Mouse (Mus musculus) liver, adult 2 months (tissue): ENCODE results near the gene Sec14l3. TPM values are rescaled to one million over a fixed set of nuclear protein-coding genes. Genes with fewer than 3 reads are reported as not detected.
A peak's percentile ranks its signal among the peaks of the same experiment; 100 is the strongest.

Experiments used
- DNase-seq: peaks from one replicate; pipeline ENCODE4 v3.0.0-alpha.2; 2011; ENCODE audit warnings: low read depth, low spot score; ENCODE audit errors: extremely low read depth
- H3K27ac ChIP-seq: fragments of 200-500 bp; replicated peaks from 2 replicates; pipeline ENCODE4 v1.5.1; 2012; ENCODE audit warnings: low read depth, mild to moderate bottlenecking, control low read depth, inconsistent platforms, low read length; ENCODE audit not compliant: insufficient read depth
- H3K27me3 ChIP-seq: fragments of 200-500 bp; 2 replicates; pipeline ENCODE4 v1.6.1; 2012; ENCODE audit warnings: mild to moderate bottlenecking, moderate library complexity, low read length, inconsistent platforms; ENCODE audit not compliant: control insufficient read depth, insufficient read depth
- H3K36me3 ChIP-seq: fragments of 200-500 bp; 2 replicates; pipeline ENCODE4 v1.6.1; 2012; ENCODE audit warnings: low read length, inconsistent platforms; ENCODE audit not compliant: control insufficient read depth, insufficient read depth
- H3K4me1 ChIP-seq: fragments of 200-500 bp; 2 replicates; pipeline ENCODE4 v1.6.1; 2011; ENCODE audit warnings: low read length; ENCODE audit not compliant: control insufficient read depth, insufficient read depth
- H3K4me3 ChIP-seq: fragments of 200-500 bp; 2 replicates; pipeline ENCODE4 v1.5.1; 2011; ENCODE audit warnings: low read depth, mild to moderate bottlenecking, control low read depth, low read length, moderate library complexity; ENCODE audit not compliant: insufficient read depth
- H3K79me2 ChIP-seq: fragments of 200-500 bp; 2 replicates; pipeline ENCODE4 v1.6.1; 2012; ENCODE audit warnings: inconsistent platforms, mild to moderate bottlenecking, low read length, moderate library complexity; ENCODE audit not compliant: control insufficient read depth, insufficient read depth
- H3K9ac ChIP-seq: fragments of 200-500 bp; 2 replicates; pipeline ENCODE4 v1.6.1; 2012; ENCODE audit warnings: low read depth, mild to moderate bottlenecking, control low read depth, inconsistent platforms, low read length
- CTCF ChIP-seq: fragments of 200-500 bp; IDR thresholded peaks from 2 replicates; pipeline ENCODE4 v1.5.1; 2011; ENCODE audit warnings: low read depth, low read length, control low read depth
- POLR2A ChIP-seq: fragments of 200-500 bp; IDR thresholded peaks from 2 replicates; pipeline ENCODE4 v1.6.1; 2011; ENCODE audit warnings: low read length, control low read depth; ENCODE audit not compliant: insufficient read depth; ENCODE audit errors: extremely low read depth
- WGBS: fragments of 180-500 bp; shearing (Covaris S2); methylation state at CpG from one replicate; pipeline ENCODE4 v1.1.7; 2018; 5-methylcytosine and 5-hydroxymethylcytosine counted together
- polyA plus RNA-seq: library from polyadenylated mRNA; depleted of rRNA; stranded (reverse); fragments of >200 nt; gene quantifications from 2 replicates; pipeline ENCODE4 v1.2.3, GENCODE M21; 2012; rRNA removed
- total RNA-seq: library from RNA; depleted of rRNA; stranded (reverse); fragments of >200 nt; gene quantifications from 2 replicates; pipeline ENCODE4 v1.2.3, GENCODE M21; 2014; rRNA removed

Sec14l3 gene
- total and polyA plus RNA-seq, 2 experiments: not detected

- 28% methylated on average over 3 of the region's 3 CpGs for WGBS
- H3K79me2 ChIP-seq: peaks cover 8% of the 10 kb centered on the region; the same call in 1 of the 2 replicates
- no peak for TF ChIP-seq CTCF
- no peak for TF ChIP-seq POLR2A
Measured at GRCm38 (mm10) chr11:4121691-4122090, 57.0 kb downstream of the Sec14l3 start.

DNA sequence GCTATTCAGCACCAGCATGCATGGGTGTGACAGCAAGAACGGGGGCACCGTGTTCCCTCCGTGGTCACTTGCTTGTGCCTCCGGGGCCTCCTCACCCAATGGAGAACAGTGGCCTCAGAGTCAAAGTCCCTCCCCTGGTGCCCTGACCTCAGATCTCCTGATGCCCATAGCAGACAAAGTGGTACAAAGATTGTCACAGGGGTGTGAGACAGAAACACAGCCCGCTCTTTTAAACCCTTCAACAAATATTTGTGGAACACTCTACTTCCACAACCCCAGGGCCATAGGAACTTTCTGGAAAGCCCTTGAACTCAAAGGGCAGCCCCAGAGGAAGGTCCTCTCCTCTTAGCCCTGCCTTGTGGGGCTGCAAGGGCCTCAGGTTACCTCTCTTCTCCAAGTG lies 57.6 kb downstream of the Sec14l3 start:
- H3K36me3 ChIP-seq: no peaks in the 10 kb centered on the region
- H3K9ac ChIP-seq: peak overlapping the region; percentile 41; the same call in 1 of the 2 replicates
- peaks cover 27% of the 10 kb centered on the region for H3K4me1 ChIP-seq
- WGBS: 25% methylated on average over 5 of the region's 5 CpGs
- H3K27me3 ChIP-seq: no peaks in the 10 kb centered on the region
- TF ChIP-seq POLR2A: no peak
- TF ChIP-seq CTCF: no peak
- peak; percentile 94 for DNase-seq
- peaks cover 8% of the 10 kb centered on the region; the same call in 1 of the 2 replicates for H3K79me2 ChIP-seq
- H3K4me3 ChIP-seq: no peak overlapping the region
- H3K27ac ChIP-seq: peak overlapping the region; percentile 89

More at GRCm38 (mm10) chr11:4121691-4122090, 57.0 kb downstream of the Sec14l3 start:
- Histone ChIP-seq H3K4me1 (peaks cover 27% of the 10 kb centered on the region), H3K27me3 (no peaks in the 10 kb centered on the region), H3K4me3 (no peak overlapping the region), H3K9ac (peak overlapping the region; percentile 41), H3K27ac (peak overlapping the region; percentile 89), H3K36me3 (no peaks in the 10 kb centered on the region)
- DNase-seq: peak; percentile 92

- no peaks in the 10 kb centered on the region for H3K27me3 ChIP-seq
- H3K36me3 ChIP-seq: no peaks in the 10 kb centered on the region
- H3K9ac ChIP-seq: peak within 1 kb of the TSS; percentile 22
- peak within 1 kb of the TSS; percentile 89 for H3K27ac ChIP-seq
- no peak within 1 kb of the TSS for H3K4me3 ChIP-seq
- TF ChIP-seq CTCF (no peak), POLR2A (no peak)
- peaks cover 5% of the 10 kb centered on the region; the same call in 1 of the 2 replicates for H3K79me2 ChIP-seq
- WGBS: 57% methylated on average over 10 of the region's 10 CpGs
- H3K4me1 ChIP-seq: peaks cover 27% of the 10 kb centered on the region
- DNase-seq: peak; percentile 82
Measured at GRCm38 (mm10) chr11:4122742-4123579, 58.3 kb downstream of the Sec14l3 start, which contains the start of gene Sec14l2. TSS of gene Sec14l2 (minus strand) at chr11:4123415.

DNA sequence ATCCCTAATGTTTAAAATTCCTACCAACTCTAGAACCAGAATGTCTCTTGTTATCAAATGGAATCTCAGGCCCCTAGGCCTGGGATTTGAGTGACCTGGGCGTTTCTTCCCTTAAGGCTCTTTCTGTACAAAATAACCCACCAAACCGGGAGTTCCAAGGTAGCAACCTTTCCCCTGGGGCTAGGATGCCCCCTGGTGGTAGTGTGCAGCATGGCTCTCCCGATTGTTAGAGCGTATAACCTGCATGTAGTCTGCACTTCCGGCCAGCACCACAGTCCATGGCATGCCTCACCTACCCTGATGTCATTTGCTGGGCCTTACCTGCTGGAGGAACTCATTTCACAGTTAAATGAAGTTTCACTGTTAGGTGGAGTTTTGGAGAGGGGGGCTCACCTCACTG lies 59.3 kb downstream of the Sec14l3 start:
- no peak overlapping the region for H3K9ac ChIP-seq
- no peak overlapping the region for H3K27ac ChIP-seq
- 35% methylated on average over 5 of the region's 5 CpGs for WGBS
- H3K27me3 ChIP-seq: no peaks in the 10 kb centered on the region
- no peaks in the 10 kb centered on the region for H3K36me3 ChIP-seq
- no peak overlapping the region for H3K4me3 ChIP-seq
- no peaks in the 10 kb centered on the region for H3K79me2 ChIP-seq
- H3K4me1 ChIP-seq: peaks cover 25% of the 10 kb centered on the region
- DNase-seq: peak; percentile 70
- no peak for TF ChIP-seq POLR2A
- peak; percentile 96 for TF ChIP-seq CTCF

GRCm38 (mm10) chr11:4127059-4127458 lies 62.4 kb downstream of the Sec14l3 start:
- Histone ChIP-seq H3K36me3 (no peaks in the 10 kb centered on the region), H3K9ac (no peak overlapping the region), H3K27me3 (no peaks in the 10 kb centered on the region), H3K27ac (no peak overlapping the region), H3K79me2 (no peaks in the 10 kb centered on the region), H3K4me3 (no peak overlapping the region), H3K4me1 (peaks cover 9% of the 10 kb centered on the region)
- 87% methylated on average over 1 of the region's 1 CpGs for WGBS
- TF ChIP-seq CTCF (no peak), POLR2A (no peak)
- no peak for DNase-seq

Other genes with a start within 250 kb of the Sec14l3 start
- gene Osbp2, start 200.9 kb upstream of the Sec14l3 start, total RNA-seq: 1.1 and 1.4 TPM in 2 replicates
- gene Osbp2, start 200.9 kb upstream of the Sec14l3 start, polyA plus RNA-seq: 0.70 and 0.72 TPM in 2 replicates
- gene 4921536K21Rik, start 169.7 kb upstream of the Sec14l3 start, total RNA-seq: not detected in 2 replicates
- gene 4921536K21Rik, start 169.7 kb upstream of the Sec14l3 start, polyA plus RNA-seq: not detected in 2 replicates
- gene Dusp18, start 169.6 kb upstream of the Sec14l3 start, total RNA-seq: under 0.01 and 0.07 TPM in 2 replicates
- gene Dusp18, start 169.6 kb upstream of the Sec14l3 start, polyA plus RNA-seq: 0.05 TPM in 2 replicates
- gene Slc35e4, start 150.2 kb upstream of the Sec14l3 start, total RNA-seq: 0.18 and 0.34 TPM in 2 replicates
- gene Slc35e4, start 150.2 kb upstream of the Sec14l3 start, polyA plus RNA-seq: 0.27 and 0.46 TPM in 2 replicates
- gene Tcn2, start 132.7 kb upstream of the Sec14l3 start, total RNA-seq: 101 and 110 TPM in 2 replicates
- 211 and 236 TPM in 2 replicates for gene Tcn2, start 132.7 kb upstream of the Sec14l3 start, polyA plus RNA-seq
- gene Pes1, start 100.9 kb upstream of the Sec14l3 start, total RNA-seq: 17.9 and 20.8 TPM in 2 replicates
- gene Pes1, start 100.9 kb upstream of the Sec14l3 start, polyA plus RNA-seq: 17.9 and 22.2 TPM in 2 replicates
- gene 4930556J24Rik, start 88.1 kb upstream of the Sec14l3 start, total RNA-seq: 0.09 TPM in 1 of 2 replicates, not detected in the other
- not detected in 2 replicates for gene 4930556J24Rik, start 88.1 kb upstream of the Sec14l3 start, polyA plus RNA-seq
- gene Gal3st1, start 81.2 kb upstream of the Sec14l3 start, total RNA-seq: 2.2 and 2.6 TPM in 2 replicates
- 1.4 and 4.4 TPM in 2 replicates for gene Gal3st1, start 81.2 kb upstream of the Sec14l3 start, polyA plus RNA-seq
- gene Sec14l4, start 33.4 kb upstream of the Sec14l3 start, total RNA-seq: 97.5 and 130 TPM in 2 replicates
- gene Sec14l4, start 33.4 kb upstream of the Sec14l3 start, polyA plus RNA-seq: 92.9 and 108 TPM in 2 replicates
- gene Mtfp1, start 30.6 kb downstream of the Sec14l3 start, total RNA-seq: 16.6 and 23.4 TPM in 2 replicates
- 39.2 and 41.5 TPM in 2 replicates for gene Mtfp1, start 30.6 kb downstream of the Sec14l3 start, polyA plus RNA-seq
- 302 and 310 TPM in 2 replicates for gene Sec14l2, start 58.6 kb downstream of the Sec14l3 start, total RNA-seq
- 349 and 371 TPM in 2 replicates for gene Sec14l2, start 58.6 kb downstream of the Sec14l3 start, polyA plus RNA-seq
- gene Rnf215, start 70.4 kb downstream of the Sec14l3 start, total RNA-seq: 10.3 and 10.8 TPM in 2 replicates
- gene Rnf215, start 70.4 kb downstream of the Sec14l3 start, polyA plus RNA-seq: 11.3 and 13.1 TPM in 2 replicates
- 4.0 and 4.5 TPM in 2 replicates for gene Ccdc157, start 95.5 kb downstream of the Sec14l3 start, total RNA-seq
- 6.5 and 9.3 TPM in 2 replicates for gene Ccdc157, start 95.5 kb downstream of the Sec14l3 start, polyA plus RNA-seq
- gene Sf3a1, start 95.5 kb downstream of the Sec14l3 start, total RNA-seq: 4.3 and 4.6 TPM in 2 replicates
- gene Sf3a1, start 95.5 kb downstream of the Sec14l3 start, polyA plus RNA-seq: 10.0 and 12.2 TPM in 2 replicates
- gene Tbc1d10a, start 121.9 kb downstream of the Sec14l3 start, total RNA-seq: 23.4 and 23.6 TPM in 2 replicates
- 18.5 and 22.9 TPM in 2 replicates for gene Tbc1d10a, start 121.9 kb downstream of the Sec14l3 start, polyA plus RNA-seq
- 1.4 and 1.7 TPM in 2 replicates for gene Castor1, start 153.4 kb downstream of the Sec14l3 start, total RNA-seq
- 2.3 and 2.5 TPM in 2 replicates for gene Castor1, start 153.4 kb downstream of the Sec14l3 start, polyA plus RNA-seq
- 0.47 TPM in 1 of 2 replicates, not detected in the other for gene Osm, start 171.6 kb downstream of the Sec14l3 start, total RNA-seq
- not detected in 2 replicates for gene Osm, start 171.6 kb downstream of the Sec14l3 start, polyA plus RNA-seq
- gene Lif, start 192.7 kb downstream of the Sec14l3 start, total RNA-seq: not detected in 2 replicates
- gene Lif, start 192.7 kb downstream of the Sec14l3 start, polyA plus RNA-seq: 0.02 TPM in 2 replicates